Mouse (Mus musculus) bone marrow macrophage, adult 2 months (primary cell): ENCODE results near the gene Pcdh7. TPM values are rescaled to one million over a fixed set of nuclear protein-coding genes. Genes with fewer than 3 reads are reported as not detected.

Source experiments
- H3K27ac ChIP-seq: 2 replicates; pipeline ENCODE4 v1.5.1; 2012; ENCODE audit warnings: low read depth, low read length; ENCODE audit not compliant: insufficient read depth
- H3K4me1 ChIP-seq: 2 replicates; pipeline ENCODE4 v1.6.1; 2012; ENCODE audit warnings: low read length; ENCODE audit not compliant: control insufficient read depth, insufficient read depth
- H3K4me3 ChIP-seq: 2 replicates; pipeline ENCODE4 v1.5.1; 2012; ENCODE audit warnings: mild to moderate bottlenecking, low read length, moderate library complexity; ENCODE audit not compliant: insufficient read depth
- CTCF ChIP-seq: IDR thresholded peaks from 2 replicates; pipeline ENCODE4 v1.5.1; 2012; ENCODE audit warnings: low read depth, mild to moderate bottlenecking, low read length, moderate library complexity
- POLR2A ChIP-seq: IDR thresholded peaks from 2 replicates; pipeline ENCODE4 v1.6.1; 2012; ENCODE audit warnings: mild to moderate bottlenecking, low read depth, low read length, borderline replicate concordance
- polyA plus RNA-seq: library from polyadenylated mRNA; stranded (reverse); fragments of >200 nt; gene quantifications from 2 replicates; pipeline ENCODE4 v1.2.4, GENCODE M21; 2012; ENCODE audit not compliant: missing spikeins, insufficient read depth, insufficient read length

The Pcdh7 gene
- polyA plus RNA-seq, 1 experiment, result 4.2 TPM

DNA sequence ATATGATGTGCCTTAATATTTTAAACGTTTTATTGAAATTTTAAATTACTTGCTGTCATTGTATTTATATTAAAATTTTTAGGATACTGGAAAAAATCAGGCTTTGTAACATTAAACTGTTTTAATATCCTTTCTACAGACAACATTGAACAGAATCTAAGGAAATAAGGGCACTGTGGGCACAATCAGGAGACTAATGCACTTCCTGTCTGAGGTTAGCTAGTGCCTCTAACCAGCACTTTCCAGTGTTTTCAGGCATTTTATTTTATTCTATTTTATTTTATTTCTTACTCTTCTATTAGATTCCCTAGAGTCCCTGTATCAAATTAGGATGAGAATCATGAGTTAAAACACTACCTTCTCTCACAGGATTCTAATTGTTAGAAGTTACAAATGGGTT lies 28.1 kb downstream of the Pcdh7 start:
- no peak overlapping the region for H3K27ac ChIP-seq
- H3K4me3 ChIP-seq, result no peak overlapping the region
- no peak for TF ChIP-seq POLR2A
- no peak for TF ChIP-seq CTCF
- H3K4me1 ChIP-seq, result no peaks in the 10 kb centered on the region

DNA sequence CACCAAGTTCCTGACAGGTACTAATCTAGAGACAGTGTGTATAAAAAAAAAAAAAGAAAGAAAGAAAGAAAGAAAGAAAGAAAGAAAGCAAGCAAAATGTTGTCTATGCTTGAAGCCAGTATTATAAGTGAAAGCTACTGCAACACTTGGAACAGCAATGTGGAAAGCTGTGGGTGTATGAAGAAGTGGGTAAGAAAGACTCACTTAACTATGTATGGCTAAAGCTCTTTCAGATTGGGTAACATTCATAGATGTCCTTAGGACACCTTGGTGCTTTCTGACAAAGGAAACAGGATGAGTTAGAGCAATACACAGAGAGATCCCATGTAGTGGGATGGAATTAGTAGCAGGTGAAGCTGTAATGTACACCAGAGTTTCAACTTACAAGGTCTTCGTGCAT lies 32.6 kb downstream of the Pcdh7 start:
- Histone ChIP-seq H3K4me3 (no peak overlapping the region), H3K27ac (no peak overlapping the region), H3K4me1 (no peaks in the 10 kb centered on the region)
- TF ChIP-seq POLR2A (no peak), CTCF (no peak)

DNA sequence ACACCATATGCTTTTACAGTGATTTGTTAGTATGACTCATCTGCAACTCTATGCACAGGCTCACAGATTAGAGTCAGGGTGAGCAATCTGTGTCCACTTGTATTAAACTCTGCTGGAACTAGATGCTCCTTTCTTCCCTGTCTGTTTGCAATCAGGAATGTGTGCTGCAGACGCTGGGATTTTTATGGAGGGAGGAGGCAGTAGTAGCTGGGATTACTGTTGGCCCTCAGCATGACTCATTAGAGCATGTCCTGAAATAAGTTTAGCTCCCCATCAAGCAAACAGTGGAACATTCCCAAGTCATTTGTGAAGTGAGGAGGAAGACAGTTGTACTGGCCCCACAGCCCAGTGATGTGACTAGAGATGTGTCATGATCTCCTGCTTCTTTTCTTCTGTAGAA lies 38.0 kb downstream of the Pcdh7 start:
- no peak overlapping the region for H3K27ac ChIP-seq
- H3K4me3 ChIP-seq, result no peak overlapping the region
- H3K4me1 ChIP-seq, result peaks cover 23% of the 10 kb centered on the region
- TF ChIP-seq CTCF, result no peak
- TF ChIP-seq POLR2A, result no peak

DNA sequence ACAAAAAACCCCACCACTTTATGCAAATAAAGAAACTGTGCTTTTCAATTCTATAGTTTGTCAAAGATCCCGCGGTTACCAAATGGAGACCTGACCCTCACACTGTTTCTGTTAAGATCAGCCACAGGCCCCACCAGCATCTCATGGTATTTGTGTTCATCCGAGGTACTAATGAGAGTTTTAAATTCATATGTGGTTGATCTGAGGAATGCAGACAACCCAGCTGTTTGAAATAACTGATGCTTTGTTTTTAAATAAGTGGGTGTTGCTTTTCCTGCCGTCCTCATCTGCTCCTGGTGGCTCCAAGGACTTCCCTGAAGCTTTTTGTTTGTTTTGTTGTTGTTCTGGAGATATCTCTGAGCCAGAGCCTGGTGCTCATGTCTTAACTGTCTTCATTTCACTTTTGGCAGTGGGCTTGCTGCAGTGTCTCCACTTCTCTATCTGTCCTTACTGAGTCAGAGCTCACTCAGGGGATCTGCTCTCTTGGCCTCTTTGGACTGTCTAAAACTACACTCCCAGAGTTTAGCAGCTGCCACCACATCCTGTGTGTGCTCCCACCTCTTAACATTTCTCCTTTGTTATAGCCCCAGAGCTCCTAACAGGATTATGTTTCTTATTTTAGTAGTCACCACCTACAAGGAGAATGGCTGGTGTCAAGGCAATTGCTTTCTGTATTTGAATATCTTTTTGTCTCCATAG lies 39.1 kb downstream of the Pcdh7 start:
- TF ChIP-seq CTCF (no peak), POLR2A (no peak)
- peaks cover 23% of the 10 kb centered on the region for H3K4me1 ChIP-seq
- H3K4me3 ChIP-seq, result no peak overlapping the region
- peak overlapping the region; percentile 10; the same call in 1 of the 2 replicates for H3K27ac ChIP-seq

DNA sequence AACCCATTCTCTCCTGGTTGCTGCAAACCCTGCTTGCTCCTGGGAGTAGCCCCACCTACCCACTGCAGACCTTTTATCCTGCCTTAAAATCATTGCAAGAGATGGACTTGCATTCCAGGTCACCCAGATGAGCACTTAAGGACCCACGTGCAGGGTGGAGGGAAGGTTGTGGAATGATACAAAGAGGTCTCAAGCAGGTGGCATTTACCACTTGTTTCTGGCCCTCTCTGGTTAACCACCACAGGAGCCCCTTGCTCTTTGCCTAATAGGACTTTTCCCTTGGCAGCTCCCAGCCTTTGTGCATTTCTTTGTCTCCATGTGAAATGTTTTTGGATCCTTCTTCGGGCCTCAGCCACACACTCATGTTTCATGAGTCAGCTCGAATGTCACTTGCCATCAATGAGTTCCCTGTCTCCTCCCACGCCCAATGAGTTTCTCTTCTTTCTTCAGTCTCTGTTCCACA lies 39.7 kb downstream of the Pcdh7 start:
- H3K4me1 ChIP-seq, result peaks cover 23% of the 10 kb centered on the region

DNA sequence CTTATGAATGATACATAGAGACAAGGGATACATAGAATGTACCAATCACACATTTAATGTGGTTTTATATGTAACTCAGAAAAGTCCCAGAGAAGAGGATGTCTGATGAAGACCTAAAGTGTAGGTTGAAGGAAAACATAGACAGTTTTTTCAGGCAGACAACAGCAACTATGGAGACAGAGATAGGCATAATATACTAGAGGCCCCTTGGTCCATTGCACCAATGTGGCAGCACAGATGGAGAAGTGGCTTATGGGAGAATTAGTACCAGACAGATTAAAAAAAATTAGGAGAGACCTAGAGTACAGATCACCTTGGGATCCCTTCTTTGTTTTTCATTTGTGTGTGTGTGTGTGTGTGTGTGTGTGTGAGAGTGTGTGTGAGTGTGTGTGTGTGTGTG lies 41.2 kb downstream of the Pcdh7 start:
- no peak overlapping the region for H3K4me3 ChIP-seq
- no peak overlapping the region for H3K27ac ChIP-seq

More for the DNA sequence above, 39.7 kb downstream of the Pcdh7 start:
- H3K27ac ChIP-seq, result peak overlapping the region; percentile 10; the same call in 1 of the 2 replicates
- H3K4me3 ChIP-seq, result no peak overlapping the region
- TF ChIP-seq POLR2A, result no peak

DNA sequence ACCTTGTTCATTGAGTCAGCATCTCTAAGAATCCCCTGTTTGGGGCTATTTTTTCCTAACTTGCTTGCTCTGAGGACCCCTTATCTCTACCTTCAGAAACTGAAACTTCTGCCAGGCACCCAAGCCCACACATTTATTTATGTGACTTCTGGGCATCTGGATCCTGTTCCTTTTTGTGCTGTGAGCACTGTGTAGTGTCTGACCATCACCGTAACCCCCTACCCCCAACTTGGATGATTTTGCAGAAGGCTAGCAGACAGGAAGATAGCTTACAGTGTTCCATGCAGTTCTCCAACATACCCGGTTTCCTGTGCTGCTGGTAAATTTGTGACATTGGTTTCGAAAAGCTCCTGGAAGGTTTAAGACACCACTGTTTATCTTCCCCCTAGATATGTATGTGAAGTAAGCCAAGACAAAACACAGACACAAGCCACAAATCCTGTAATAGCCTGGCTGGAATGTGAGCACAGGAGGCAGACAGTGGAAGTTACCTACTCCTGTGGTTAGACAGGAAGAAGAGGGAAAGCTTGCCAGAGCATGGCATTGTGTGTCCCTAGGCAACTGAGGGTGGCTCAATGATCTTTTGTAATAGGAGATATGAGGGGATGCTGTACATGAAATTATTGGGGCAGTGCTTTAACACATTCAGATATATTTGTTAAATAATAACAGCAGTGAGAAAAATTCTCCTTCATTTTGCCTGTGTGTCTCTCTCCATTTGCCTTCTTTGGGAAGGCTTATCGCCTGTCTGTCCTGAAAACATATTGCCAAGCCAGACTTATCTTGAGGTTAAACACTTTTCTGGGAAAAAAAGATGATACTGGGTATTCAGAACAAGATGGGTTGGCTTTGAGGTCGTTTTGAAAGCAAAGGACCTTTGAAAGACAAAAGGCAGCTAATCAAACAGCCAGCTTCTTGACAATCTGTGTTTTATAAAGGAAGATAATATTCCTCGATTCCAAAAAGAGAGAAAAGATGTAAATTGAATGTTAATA lies 42.6 kb downstream of the Pcdh7 start:
- Histone ChIP-seq H3K27ac (no peak overlapping the region), H3K4me1 (peaks cover 23% of the 10 kb centered on the region)
- TF ChIP-seq CTCF (no peak), POLR2A (no peak)

More for the DNA sequence above, 41.2 kb downstream of the Pcdh7 start:
- H3K4me1 ChIP-seq, result peaks cover 23% of the 10 kb centered on the region
- TF ChIP-seq CTCF (no peak), POLR2A (no peak)

DNA sequence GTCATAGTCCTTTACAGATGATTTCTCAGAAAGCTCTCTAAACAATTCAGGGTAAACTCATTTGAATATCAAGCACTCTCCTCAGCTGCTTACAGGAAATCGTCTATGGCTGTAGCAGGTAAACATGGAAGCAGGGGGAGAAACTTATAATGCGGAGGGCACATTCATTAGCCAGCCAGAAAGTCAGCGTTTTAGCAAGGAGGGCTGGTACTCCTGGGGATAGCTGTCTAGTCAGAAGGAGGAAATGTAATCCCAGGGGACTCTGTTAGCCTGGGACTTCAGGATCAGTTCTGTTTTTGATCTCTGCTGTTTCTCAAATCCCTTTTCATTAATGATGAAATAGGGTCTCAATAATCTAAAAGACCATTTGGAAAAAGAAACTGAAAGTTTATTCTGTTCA lies 47.6 kb downstream of the Pcdh7 start:
- TF ChIP-seq POLR2A (no peak), CTCF (no peak)
- 0 out of 2 replicates have a peak, but pooled peaks cover under 1% of the 10 kb centered on the region for H3K4me1 ChIP-seq
- no peak overlapping the region for H3K27ac ChIP-seq
- no peak overlapping the region for H3K4me3 ChIP-seq

More for the DNA sequence above, 42.6 kb downstream of the Pcdh7 start:
- H3K4me3 ChIP-seq, result no peak overlapping the region

DNA sequence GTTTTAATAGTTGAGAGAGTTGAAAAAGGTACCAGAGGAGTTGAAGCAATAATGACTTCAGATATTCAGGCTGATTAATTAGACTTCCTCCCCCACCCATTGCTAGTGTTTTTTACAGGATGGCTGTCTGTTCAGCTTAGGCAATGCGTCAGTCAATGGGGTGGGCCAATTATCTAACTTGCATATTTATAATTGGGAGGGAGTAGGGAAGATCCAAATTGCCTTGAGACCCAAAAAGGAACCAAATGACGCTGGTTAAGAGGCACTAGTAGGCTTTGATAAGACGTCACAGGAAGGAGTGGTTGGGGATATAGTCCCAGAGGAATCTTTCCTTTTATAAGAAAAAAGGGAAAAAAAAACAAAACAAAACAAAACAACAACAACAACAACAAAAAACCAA lies 49.6 kb downstream of the Pcdh7 start:
- H3K27ac ChIP-seq, result no peak overlapping the region
- no peak overlapping the region for H3K4me3 ChIP-seq
- H3K4me1 ChIP-seq, result no peaks in the 10 kb centered on the region
- TF ChIP-seq POLR2A (no peak), CTCF (no peak)

DNA sequence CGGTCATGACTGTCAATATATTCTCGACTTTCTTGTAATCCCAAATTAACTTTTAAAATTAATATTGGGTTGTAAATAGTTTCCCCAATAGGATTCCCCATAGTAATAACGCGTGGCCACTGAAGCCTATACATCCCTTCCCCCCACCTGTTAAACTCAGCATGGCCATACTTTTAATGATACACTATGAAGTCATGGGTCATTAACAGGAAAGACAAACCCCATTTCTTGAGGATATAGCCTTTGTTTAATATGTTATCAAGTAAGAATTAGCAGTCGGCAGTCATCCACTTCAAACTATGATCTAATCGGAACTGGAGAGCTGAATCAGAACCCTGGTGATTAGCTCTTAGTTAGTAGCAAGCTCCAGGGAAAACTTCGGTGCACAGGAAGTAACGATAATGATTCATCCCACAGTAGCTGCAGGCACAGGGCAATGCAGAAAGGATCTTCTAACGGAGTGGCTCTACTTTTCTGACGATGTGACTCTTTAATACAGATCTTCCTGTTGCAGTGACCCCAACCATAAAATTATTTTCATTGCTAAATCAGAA lies 50.8 kb downstream of the Pcdh7 start:
- no peak overlapping the region for H3K4me3 ChIP-seq
- no peak for TF ChIP-seq POLR2A
- TF ChIP-seq CTCF, result no peak
- no peak overlapping the region for H3K27ac ChIP-seq
- no peaks in the 10 kb centered on the region for H3K4me1 ChIP-seq
